Mouse (Mus musculus) midbrain, embryonic 16.5 days (tissue): ENCODE measurements at regions not wholly inside any gene's neighbourhood (a gene's known extent, or its start where the extent isn't known, plus 50 kb on each side); places are given as distances from the start of the nearest gene placed in this dataset.

ENCODE experiments used
- ATAC-seq: fragments of 200-750 bp; cut with Nextera tagmentation; 2 replicates; pipeline ENCODE4 v1.8.0; 2017; ENCODE audit warnings: moderate TSS enrichment
- H3K27ac ChIP-seq: fragments of 300-500 bp; sonication (generic); 2 replicates; pipeline ENCODE4 v1.5.1; 2014; ENCODE audit warnings: mild to moderate bottlenecking, low read length, mixed read lengths
- H3K27me3 ChIP-seq: fragments of 300-500 bp; sonication (generic); 2 replicates; pipeline ENCODE4 v1.6.1; 2014; ENCODE audit warnings: low read depth, low read length, mixed read lengths; ENCODE audit not compliant: control insufficient read depth, insufficient read depth
- H3K36me3 ChIP-seq: fragments of 300-500 bp; sonication (generic); 2 replicates; pipeline ENCODE4 v1.6.1; 2014; ENCODE audit warnings: mild to moderate bottlenecking, low read length, moderate library complexity, mixed read lengths; ENCODE audit not compliant: control insufficient read depth, insufficient read depth
- H3K4me1 ChIP-seq: fragments of 300-500 bp; sonication (generic); 2 replicates; pipeline ENCODE4 v1.6.1; 2014; ENCODE audit warnings: mild to moderate bottlenecking, low read length, mixed read lengths; ENCODE audit not compliant: control insufficient read depth, insufficient read depth
- H3K4me2 ChIP-seq: fragments of 300-500 bp; sonication (generic); 2 replicates; pipeline ENCODE4 v1.6.1; 2014; ENCODE audit warnings: mild to moderate bottlenecking, low read length, mixed read lengths
- H3K4me3 ChIP-seq: fragments of 300-500 bp; sonication (generic); 2 replicates; pipeline ENCODE4 v1.5.1; 2014; ENCODE audit warnings: low read depth, mild to moderate bottlenecking, low read length, moderate library complexity, mixed read lengths
- H3K9ac ChIP-seq: fragments of 300-500 bp; sonication (generic); 2 replicates; pipeline ENCODE4 v1.6.1; 2014; ENCODE audit warnings: low read depth, low read length, mixed read lengths
- H3K9me3 ChIP-seq: fragments of 300-500 bp; sonication (generic); replicated peaks from 2 replicates; pipeline ENCODE4 v1.6.1; 2014; ENCODE audit warnings: mild to moderate bottlenecking, low read length, mixed read lengths; ENCODE audit not compliant: control insufficient read depth, poor library complexity, severe bottlenecking
- WGBS: fragments of 180-500 bp; shearing (Covaris S2); extraction: QIAGEN DNeasy Blood & Tissue Kit; methylation state at CpG from one replicate; pipeline ENCODE4 v1.1.7; 2014; 5-methylcytosine and 5-hydroxymethylcytosine counted together

DNA sequence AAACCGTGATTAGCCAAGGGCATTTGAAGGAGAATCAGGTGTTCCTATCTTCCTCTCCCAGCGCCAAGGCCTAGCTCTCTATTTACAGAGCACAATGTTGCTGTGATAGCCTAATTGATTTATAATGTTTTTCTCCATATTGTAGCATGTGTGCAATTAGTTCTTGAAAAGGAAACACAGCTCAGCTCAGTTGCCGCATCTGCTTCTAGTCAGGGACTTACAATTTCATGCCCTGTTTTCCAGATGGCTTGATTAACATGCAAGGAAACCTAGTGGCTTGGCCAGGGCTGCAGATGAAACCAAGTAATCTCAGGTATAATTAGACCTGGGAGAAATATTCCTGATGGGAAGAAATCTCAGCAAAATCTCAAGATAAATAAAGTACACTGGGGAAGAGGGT is 434.1 kb downstream of the Ets1 start:
- WGBS = 75% methylated on average over 3 of the region's 3 CpGs
- Histone ChIP-seq H3K27me3 (no peaks in the 10 kb centered on the region), H3K27ac (no peak overlapping the region), H3K4me2 (no peak overlapping the region), H3K9ac (no peak overlapping the region), H3K4me3 (no peak overlapping the region), H3K4me1 (no peaks in the 10 kb centered on the region), H3K36me3 (no peaks in the 10 kb centered on the region), H3K9me3 (0 out of 2 replicates have a peak, but pooled peaks cover 2% of the 10 kb centered on the region)
- ATAC-seq = no peak

GRCm38 (mm10) chr9:33080271-33080670 is 444.2 kb downstream of the Ets1 start:
- WGBS = 79% methylated on average over 3 of the region's 3 CpGs
- H3K4me1 ChIP-seq = no peaks in the 10 kb centered on the region
- no peak overlapping the region for H3K27ac ChIP-seq
- no peak overlapping the region for H3K4me2 ChIP-seq
- no peaks in the 10 kb centered on the region for H3K27me3 ChIP-seq
- H3K9me3 ChIP-seq = no peaks in the 10 kb centered on the region
- H3K4me3 ChIP-seq = no peak overlapping the region
- no peaks in the 10 kb centered on the region for H3K36me3 ChIP-seq
- H3K9ac ChIP-seq = no peak overlapping the region
- no peak for ATAC-seq

GRCm38 (mm10) chr9:33080774-33081173 is 444.8 kb downstream of the Ets1 start:
- WGBS = 56% methylated on average over 6 of the region's 6 CpGs
- no peak overlapping the region for H3K9ac ChIP-seq
- H3K36me3 ChIP-seq = no peaks in the 10 kb centered on the region
- no peaks in the 10 kb centered on the region for H3K4me1 ChIP-seq
- no peak overlapping the region for H3K27ac ChIP-seq
- H3K27me3 ChIP-seq = no peaks in the 10 kb centered on the region
- H3K9me3 ChIP-seq = no peaks in the 10 kb centered on the region
- ATAC-seq = no peak
- H3K4me2 ChIP-seq = no peak overlapping the region
- H3K4me3 ChIP-seq = no peak overlapping the region

- Histone ChIP-seq H3K4me1 (no peaks in the 10 kb centered on the region), H3K4me3 (no peak overlapping the region), H3K9me3 (no peaks in the 10 kb centered on the region), H3K36me3 (no peaks in the 10 kb centered on the region), H3K9ac (no peak overlapping the region), H3K27ac (no peak overlapping the region), H3K4me2 (no peak overlapping the region), H3K27me3 (no peaks in the 10 kb centered on the region)
- WGBS = 79% methylated on average over 3 of the region's 3 CpGs
- ATAC-seq = no peak
Measured at GRCm38 (mm10) chr9:33089977-33090376, 454.0 kb downstream of the Ets1 start.

DNA sequence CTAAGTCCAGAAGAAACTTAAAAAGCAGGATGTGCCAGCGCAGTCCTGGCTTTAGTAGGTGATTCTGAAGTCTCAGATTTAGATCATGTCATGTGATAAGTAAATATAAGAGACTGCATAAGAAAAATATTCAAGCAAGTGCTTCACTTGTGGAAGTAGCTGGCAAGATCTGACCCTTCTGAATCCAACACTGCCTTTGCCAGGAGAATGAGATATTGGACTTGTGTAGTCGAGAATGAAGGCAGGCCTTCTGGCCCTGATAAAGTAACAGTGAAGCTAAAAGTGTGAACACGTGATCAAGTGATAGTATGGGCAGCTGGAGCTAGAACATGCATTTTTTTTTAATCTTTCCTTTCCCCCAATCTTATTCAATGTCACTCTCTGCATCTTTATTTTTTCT is 455.6 kb downstream of the Ets1 start:
- no peak overlapping the region for H3K27ac ChIP-seq
- no peak overlapping the region for H3K4me3 ChIP-seq
- WGBS = 82% methylated on average over 3 of the region's 3 CpGs
- H3K27me3 ChIP-seq = no peaks in the 10 kb centered on the region
- H3K4me1 ChIP-seq = no peaks in the 10 kb centered on the region
- no peak overlapping the region for H3K4me2 ChIP-seq
- no peak overlapping the region for H3K9ac ChIP-seq
- no peak for ATAC-seq
- no peaks in the 10 kb centered on the region for H3K9me3 ChIP-seq
- no peaks in the 10 kb centered on the region for H3K36me3 ChIP-seq

DNA sequence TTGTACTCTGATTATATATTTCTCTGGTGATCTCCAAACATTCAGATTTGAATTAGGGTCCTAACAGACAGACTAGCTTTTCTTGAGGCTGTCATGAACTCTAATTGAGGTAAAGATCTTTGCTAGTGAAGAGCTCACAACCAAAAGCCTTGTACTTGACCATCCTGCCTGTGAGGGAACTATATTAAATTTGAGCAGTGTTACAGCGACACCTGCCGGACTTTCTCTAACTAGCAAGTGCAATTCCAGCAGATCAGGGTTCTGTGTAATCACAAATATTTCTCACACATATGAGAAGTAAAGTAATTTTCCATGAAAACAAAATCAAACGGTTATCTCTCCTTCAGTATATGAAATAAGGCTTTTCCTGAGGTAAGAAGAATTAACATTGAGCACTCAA is 459.6 kb downstream of the Ets1 start:
- no peak for ATAC-seq
- no peaks in the 10 kb centered on the region for H3K36me3 ChIP-seq
- H3K27ac ChIP-seq = no peak overlapping the region
- H3K9ac ChIP-seq = no peak overlapping the region
- no peak overlapping the region for H3K4me3 ChIP-seq
- no peak overlapping the region for H3K4me2 ChIP-seq
- no peaks in the 10 kb centered on the region for H3K27me3 ChIP-seq
- under 1% methylated on average over 3 of the region's 3 CpGs for WGBS
- H3K9me3 ChIP-seq = no peaks in the 10 kb centered on the region
- no peaks in the 10 kb centered on the region for H3K4me1 ChIP-seq

DNA sequence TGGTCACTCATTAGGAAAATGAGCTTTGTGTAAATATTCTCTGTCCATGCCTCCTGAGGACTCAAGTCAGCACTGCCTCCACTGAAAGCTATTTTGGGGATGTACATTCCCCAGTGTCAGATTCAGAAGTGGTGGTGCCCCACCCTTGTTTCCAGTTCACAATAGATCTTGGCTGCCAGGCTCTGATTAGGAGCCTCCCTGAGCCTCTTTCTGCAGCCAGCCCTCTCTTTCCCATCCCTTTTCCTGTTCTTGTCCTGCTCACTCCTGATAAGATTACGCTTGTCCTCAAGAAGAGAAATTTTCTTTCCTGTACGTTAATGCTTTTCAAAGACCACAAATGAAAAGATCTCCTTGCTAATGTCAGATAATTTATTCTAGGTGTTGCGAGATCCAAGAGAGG is 465.2 kb downstream of the Ets1 start:
- Histone ChIP-seq H3K27ac (no peak overlapping the region), H3K36me3 (no peaks in the 10 kb centered on the region), H3K9ac (no peak overlapping the region), H3K4me1 (no peaks in the 10 kb centered on the region), H3K4me3 (no peak overlapping the region), H3K27me3 (no peaks in the 10 kb centered on the region), H3K9me3 (no peaks in the 10 kb centered on the region), H3K4me2 (no peak overlapping the region)
- ATAC-seq = no peak
- WGBS = 81% methylated on average over 3 of the region's 3 CpGs

- no peaks in the 10 kb centered on the region for H3K27me3 ChIP-seq
- H3K36me3 ChIP-seq = no peaks in the 10 kb centered on the region
- no peak overlapping the region for H3K27ac ChIP-seq
- ATAC-seq = no peak
- no peaks in the 10 kb centered on the region for H3K9me3 ChIP-seq
- WGBS = 48% methylated on average over 3 of the region's 3 CpGs
- H3K4me3 ChIP-seq = no peak overlapping the region
- H3K9ac ChIP-seq = no peak overlapping the region
- H3K4me2 ChIP-seq = no peak overlapping the region
- H3K4me1 ChIP-seq = no peaks in the 10 kb centered on the region
Measured at GRCm38 (mm10) chr9:33104623-33105074, 468.6 kb downstream of the Ets1 start.

- Histone ChIP-seq H3K4me3 (no peak overlapping the region), H3K27ac (no peak overlapping the region), H3K4me1 (no peaks in the 10 kb centered on the region), H3K9ac (no peak overlapping the region), H3K36me3 (no peaks in the 10 kb centered on the region), H3K4me2 (no peak overlapping the region), H3K27me3 (no peaks in the 10 kb centered on the region), H3K9me3 (no peaks in the 10 kb centered on the region)
- WGBS = 90% methylated on average over 1 of the region's 1 CpGs
- ATAC-seq = no peak
Measured at GRCm38 (mm10) chr9:33123841-33124240, 487.8 kb downstream of the Ets1 start.

- no peak overlapping the region for H3K9ac ChIP-seq
- no peak for ATAC-seq
- WGBS = 18% methylated on average over 1 of the region's 1 CpGs
- no peaks in the 10 kb centered on the region for H3K4me1 ChIP-seq
- no peaks in the 10 kb centered on the region for H3K27me3 ChIP-seq
- H3K27ac ChIP-seq = no peak overlapping the region
- H3K4me3 ChIP-seq = no peak overlapping the region
- no peaks in the 10 kb centered on the region for H3K9me3 ChIP-seq
- no peaks in the 10 kb centered on the region for H3K36me3 ChIP-seq
- H3K4me2 ChIP-seq = no peak overlapping the region
Measured at GRCm38 (mm10) chr9:33152186-33152585, 516.2 kb downstream of the Ets1 start.
